9 mouse cellular contexts compared by ENCODE assay signal in the genomic region with DNA sequence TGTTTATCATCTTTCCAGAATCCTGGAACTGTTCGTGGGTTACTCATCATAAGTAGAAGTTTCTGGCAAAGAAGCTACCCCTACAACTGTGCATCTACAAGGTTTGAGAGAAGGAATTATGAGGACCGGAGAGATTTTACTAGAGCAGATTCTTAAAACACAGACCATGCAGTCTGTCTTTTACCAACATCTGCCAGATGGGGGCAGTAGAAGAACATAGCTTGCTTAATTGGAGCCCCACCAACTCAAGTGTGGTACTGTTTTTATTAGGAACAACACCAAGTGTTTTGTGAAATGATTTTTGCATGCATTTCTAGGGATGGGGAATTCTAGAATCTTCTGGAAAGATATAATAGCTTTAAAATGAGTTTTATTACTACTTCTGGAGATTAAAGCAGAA.
DNase-seq lines count a peak whose midpoint lies in the region; ATAC-seq and TF ChIP-seq lines count a peak whose summit lies in the region.
"Had no signal": no experiment of that assay in that cellular context is flagged by ENCODE, and none has a peak within 500 bp of the region (broad histone marks: within the 10 kb centered on the region; RNA-seq: fewer than 3 reads in every experiment).

No protein-coding gene starts in this region.

- H3K4me2 ChIP-seq in hindbrain, embryonic 16.5 days (ENCODE audit: low read length) = no peak overlapping the region
- no peak overlapping the region for H3K4me2 ChIP-seq in limb, embryonic 14.5 days (replicated peaks; ENCODE audit: low read depth, low read length, severe bottlenecking)
- H3K4me2 ChIP-seq: heart, embryonic 13.5 days had no signal

- no peaks in the 10 kb centered on the region for H3K4me1 ChIP-seq in thymus, adult 2 months (replicated peaks; ENCODE audit: control insufficient read depth, insufficient read depth, low read length)
- no peaks in the 10 kb centered on the region for H3K4me1 ChIP-seq in hindbrain, embryonic 16.5 days (ENCODE audit: control insufficient read depth, insufficient read depth, low read depth, low read length)
- no peaks in the 10 kb centered on the region for H3K4me1 ChIP-seq in limb, embryonic 14.5 days (ENCODE audit: control insufficient read depth, insufficient read depth, low read length)
- H3K4me1 ChIP-seq: heart, embryonic 13.5 days had no signal

- no peak overlapping the region for H3K9ac ChIP-seq in hindbrain, embryonic 16.5 days (ENCODE audit: low read depth, low read length)
- no peak overlapping the region for H3K9ac ChIP-seq in limb, embryonic 14.5 days (ENCODE audit: low read depth, low read length, severe bottlenecking)
- H3K9ac ChIP-seq: heart, embryonic 13.5 days had no signal

- 26% methylated on average over 2 of the region's 2 CpGs for WGBS in thymus, adult 2 months
- WGBS in hindbrain, embryonic 16.5 days = 34% methylated on average over 2 of the region's 2 CpGs
- WGBS in limb, embryonic 14.5 days = 19% methylated on average over 2 of the region's 2 CpGs

- no peaks in the 10 kb centered on the region for H3K27me3 ChIP-seq in thymus, adult 2 months (ENCODE audit: control insufficient read depth, insufficient read depth, low read length)
- H3K27me3 ChIP-seq in hindbrain, embryonic 16.5 days (replicated peaks; ENCODE audit: control insufficient read depth, insufficient read depth, low read length) = no peaks in the 10 kb centered on the region
- no peaks in the 10 kb centered on the region for H3K27me3 ChIP-seq in limb, embryonic 14.5 days (ENCODE audit: control insufficient read depth, insufficient read depth, low read length)
- H3K27me3 ChIP-seq: heart, embryonic 13.5 days had no signal

- no peak for TF ChIP-seq CTCF in thymus, adult 2 months (IDR thresholded peaks at IDR 0.05; ENCODE audit: borderline replicate concordance, control insufficient read depth, extremely low read depth, insufficient read depth, low read length, poor library complexity)

- H3K27ac ChIP-seq in thymus, adult 2 months (ENCODE audit: control insufficient read depth, insufficient read depth, low read length) = no peak overlapping the region
- H3K27ac ChIP-seq in hindbrain, embryonic 16.5 days (ENCODE audit: low read depth, low read length) = no peak overlapping the region
- no peak overlapping the region for H3K27ac ChIP-seq in limb, embryonic 14.5 days (replicated peaks; ENCODE audit: low read depth, low read length)
- H3K27ac ChIP-seq: heart, embryonic 13.5 days had no signal

- no peaks in the 10 kb centered on the region for H3K36me3 ChIP-seq in thymus, adult 2 months (ENCODE audit: control insufficient read depth, insufficient read depth, low read length)
- no peaks in the 10 kb centered on the region for H3K36me3 ChIP-seq in hindbrain, embryonic 16.5 days (ENCODE audit: control insufficient read depth, insufficient read depth, low read length)
- no peaks in the 10 kb centered on the region for H3K36me3 ChIP-seq in limb, embryonic 14.5 days (ENCODE audit: control insufficient read depth, insufficient read depth, low read length)
- H3K36me3 ChIP-seq: heart, embryonic 13.5 days had no signal

- DNase-seq in adrenal gland, adult 2 months = peak; percentile 6
- no peak for DNase-seq in adrenal gland, adult 8-10 months
- DNase-seq in thymus, adult 2 months = peak; percentile 2
- no peak for DNase-seq in thymus, postnatal 36 days
- DNase-seq in embryo, embryonic 10.5 days (ENCODE audit: low spot score) = peak; percentile 80
- DNase-seq in limb, embryonic 14.5 days (ENCODE audit: low spot score) = peak; percentile 66
- peak; percentile 72 for DNase-seq in right cerebral cortex, postnatal 4 days

- no peak for TF ChIP-seq POLR2A in thymus, adult 2 months (IDR thresholded peaks at IDR 0.05; ENCODE audit: control insufficient read depth, extremely low read depth, insufficient read depth, low read length, poor library complexity)
- TF ChIP-seq POLR2A in limb, embryonic 14.5 days (IDR thresholded peaks at IDR 0.05; ENCODE audit: borderline replicate concordance, extremely low read depth, insufficient read depth, insufficient read length) = no peak

- no peaks in the 10 kb centered on the region for H3K9me3 ChIP-seq in hindbrain, embryonic 16.5 days (ENCODE audit: control insufficient read depth, low read length)
- no peaks in the 10 kb centered on the region for H3K9me3 ChIP-seq in limb, embryonic 14.5 days (ENCODE audit: control insufficient read depth, low read length)
- H3K9me3 ChIP-seq: heart, embryonic 13.5 days had no signal

- H3K4me3 ChIP-seq in thymus, adult 2 months (ENCODE audit: control insufficient read depth, insufficient read depth, low read length) = no peak overlapping the region
- H3K4me3 ChIP-seq in hindbrain, embryonic 16.5 days (ENCODE audit: low read length) = no peak overlapping the region
- no peak overlapping the region for H3K4me3 ChIP-seq in limb, embryonic 14.5 days (replicated peaks; ENCODE audit: low read length)
- H3K4me3 ChIP-seq: heart, embryonic 13.5 days had no signal

- 0 out of 2 replicates have a peak, but pooled peaks have one; percentile 52 for ATAC-seq in hindbrain, embryonic 16.5 days
- no peak for ATAC-seq in limb, embryonic 14.5 days (ENCODE audit: low FRiP score, low read depth)

Comparison
In these comparisons a context has a peak if more than half of its experiments do, and no peak if none do; other contexts are left out.
1. DNase-seq: peak in adrenal gland, adult 2 months (single experiment), thymus, adult 2 months (single experiment), embryo, embryonic 10.5 days (single experiment), limb, embryonic 14.5 days (single experiment) and right cerebral cortex, postnatal 4 days (single experiment); none in adrenal gland, adult 8-10 months (single experiment) and thymus, postnatal 36 days (0 of 2).